Mouse (Mus musculus): ENCODE measurements around the gene Zfp987. TPM values are rescaled to one million over a fixed set of nuclear protein-coding genes. Genes with fewer than 3 reads are reported as not detected.
A peak's percentile ranks its signal among the peaks of the same experiment; 100 is the strongest.
"Not testable (repeated sequence)": the region's sequence is repeated elsewhere in the genome, so short reads cannot be mapped to it uniquely, and the experiment has no call there.

The Zfp987 gene
- polyA plus RNA-seq, 2 experiments: 0.18 TPM; not detected in 1

- not testable (repeated sequence) for H3K4me3 ChIP-seq (replicated peaks; ENCODE audit: low read length); H3K27me3 ChIP-seq (ENCODE audit: control insufficient read depth, insufficient read depth, low read length); DNase-seq (ENCODE audit: low spot score); ATAC-seq (ENCODE audit: low FRiP score, low read depth); H3K4me2 ChIP-seq (replicated peaks; ENCODE audit: low read depth, low read length, severe bottlenecking); H3K4me1 ChIP-seq (ENCODE audit: control insufficient read depth, insufficient read depth, low read length); H3K27ac ChIP-seq (replicated peaks; ENCODE audit: low read depth, low read length); H3K36me3 ChIP-seq (ENCODE audit: control insufficient read depth, insufficient read depth, low read length); H3K9ac ChIP-seq (ENCODE audit: low read depth, low read length, severe bottlenecking)
- H3K9me3 ChIP-seq (ENCODE audit: control insufficient read depth, low read length): peaks cover 27% of the 10 kb centered on the region
- WGBS: 90% methylated on average over 12 of the region's 12 CpGs
Measured at GRCm38 (mm10) chr4:146062021-146062420, 35.1 kb upstream of the Zfp987 start.

- not testable (repeated sequence) for H3K36me3 ChIP-seq (ENCODE audit: control insufficient read depth, insufficient read depth, low read length); H3K27me3 ChIP-seq (ENCODE audit: control insufficient read depth, insufficient read depth, low read length); DNase-seq (ENCODE audit: low spot score); H3K27ac ChIP-seq (replicated peaks; ENCODE audit: low read depth, low read length); H3K9ac ChIP-seq (ENCODE audit: low read depth, low read length, severe bottlenecking); H3K4me3 ChIP-seq (replicated peaks; ENCODE audit: low read length); H3K4me2 ChIP-seq (replicated peaks; ENCODE audit: low read depth, low read length, severe bottlenecking); H3K4me1 ChIP-seq (ENCODE audit: control insufficient read depth, insufficient read depth, low read length); ATAC-seq (ENCODE audit: low FRiP score, low read depth)
- H3K9me3 ChIP-seq (ENCODE audit: control insufficient read depth, low read length): peaks cover 34% of the 10 kb centered on the region
- WGBS: 87% methylated on average over 6 of the region's 6 CpGs
Measured at GRCm38 (mm10) chr4:146063001-146063400, 34.1 kb upstream of the Zfp987 start.

GRCm38 (mm10) chr4:146063621-146064020, 33.5 kb upstream of the Zfp987 start:
- H3K27ac ChIP-seq (replicated peaks; ENCODE audit: low read depth, low read length); DNase-seq (ENCODE audit: low spot score); ATAC-seq (ENCODE audit: low FRiP score, low read depth); H3K27me3 ChIP-seq (ENCODE audit: control insufficient read depth, insufficient read depth, low read length); H3K4me3 ChIP-seq (replicated peaks; ENCODE audit: low read length); H3K4me2 ChIP-seq (replicated peaks; ENCODE audit: low read depth, low read length, severe bottlenecking); H3K4me1 ChIP-seq (ENCODE audit: control insufficient read depth, insufficient read depth, low read length); H3K9ac ChIP-seq (ENCODE audit: low read depth, low read length, severe bottlenecking); H3K36me3 ChIP-seq (ENCODE audit: control insufficient read depth, insufficient read depth, low read length): not testable (repeated sequence)
- peaks cover 33% of the 10 kb centered on the region for H3K9me3 ChIP-seq (ENCODE audit: control insufficient read depth, low read length)
- 88% methylated on average over 14 of the region's 15 CpGs for WGBS

GRCm38 (mm10) chr4:146064807-146065206, 32.3 kb upstream of the Zfp987 start:
- H3K36me3 ChIP-seq (ENCODE audit: control insufficient read depth, insufficient read depth, low read length); H3K27ac ChIP-seq (replicated peaks; ENCODE audit: low read depth, low read length); H3K4me1 ChIP-seq (ENCODE audit: control insufficient read depth, insufficient read depth, low read length); H3K9ac ChIP-seq (ENCODE audit: low read depth, low read length, severe bottlenecking); H3K4me3 ChIP-seq (replicated peaks; ENCODE audit: low read length); H3K27me3 ChIP-seq (ENCODE audit: control insufficient read depth, insufficient read depth, low read length); ATAC-seq (ENCODE audit: low FRiP score, low read depth); DNase-seq (ENCODE audit: low spot score); H3K4me2 ChIP-seq (replicated peaks; ENCODE audit: low read depth, low read length, severe bottlenecking): not testable (repeated sequence)
- 76% methylated on average over 4 of the region's 5 CpGs for WGBS
- H3K9me3 ChIP-seq (ENCODE audit: control insufficient read depth, low read length): peaks cover 24% of the 10 kb centered on the region

- not testable (repeated sequence) for ATAC-seq (ENCODE audit: low FRiP score, low read depth); H3K9ac ChIP-seq (ENCODE audit: low read depth, low read length, severe bottlenecking); DNase-seq (ENCODE audit: low spot score); H3K27ac ChIP-seq (replicated peaks; ENCODE audit: low read depth, low read length); H3K36me3 ChIP-seq (ENCODE audit: control insufficient read depth, insufficient read depth, low read length); H3K27me3 ChIP-seq (ENCODE audit: control insufficient read depth, insufficient read depth, low read length); H3K4me1 ChIP-seq (ENCODE audit: control insufficient read depth, insufficient read depth, low read length)
- Histone ChIP-seq H3K4me2 (replicated peaks; ENCODE audit: low read depth, low read length, severe bottlenecking) (peak overlapping the region; percentile 32; the same call in 1 of the 2 replicates), H3K9me3 (ENCODE audit: control insufficient read depth, low read length) (peaks cover 20% of the 10 kb centered on the region), H3K4me3 (replicated peaks; ENCODE audit: low read length) (peak overlapping the region; percentile 16; the same call in 1 of the 2 replicates)
- WGBS: 41% methylated on average over 37 of the region's 45 CpGs
Measured at GRCm38 (mm10) chr4:146066932-146067580, 30.0 kb upstream of the Zfp987 start.

GRCm38 (mm10) chr4:146067594-146067993, 29.5 kb upstream of the Zfp987 start:
- H3K27ac ChIP-seq (replicated peaks; ENCODE audit: low read depth, low read length); H3K9ac ChIP-seq (ENCODE audit: low read depth, low read length, severe bottlenecking); H3K4me1 ChIP-seq (ENCODE audit: control insufficient read depth, insufficient read depth, low read length); DNase-seq (ENCODE audit: low spot score); ATAC-seq (ENCODE audit: low FRiP score, low read depth); H3K36me3 ChIP-seq (ENCODE audit: control insufficient read depth, insufficient read depth, low read length); H3K27me3 ChIP-seq (ENCODE audit: control insufficient read depth, insufficient read depth, low read length): not testable (repeated sequence)
- peak overlapping the region; percentile 16 for H3K4me3 ChIP-seq (replicated peaks; ENCODE audit: low read length)
- H3K4me2 ChIP-seq (replicated peaks; ENCODE audit: low read depth, low read length, severe bottlenecking): peak overlapping the region; percentile 32; the same call in 1 of the 2 replicates
- H3K9me3 ChIP-seq (ENCODE audit: control insufficient read depth, low read length): peaks cover 20% of the 10 kb centered on the region
- WGBS: 18% methylated on average over 53 of the region's 55 CpGs

- H3K4me1 ChIP-seq (ENCODE audit: control insufficient read depth, insufficient read depth, low read length); H3K9me3 ChIP-seq (ENCODE audit: control insufficient read depth, low read length); H3K27ac ChIP-seq (replicated peaks; ENCODE audit: low read depth, low read length); H3K36me3 ChIP-seq (ENCODE audit: control insufficient read depth, insufficient read depth, low read length); ATAC-seq (ENCODE audit: low FRiP score, low read depth); H3K27me3 ChIP-seq (ENCODE audit: control insufficient read depth, insufficient read depth, low read length); H3K4me3 ChIP-seq (replicated peaks; ENCODE audit: low read length); DNase-seq (ENCODE audit: low spot score); H3K4me2 ChIP-seq (replicated peaks; ENCODE audit: low read depth, low read length, severe bottlenecking); H3K9ac ChIP-seq (ENCODE audit: low read depth, low read length, severe bottlenecking): not testable (repeated sequence)
- WGBS: 85% methylated on average over 5 of the region's 7 CpGs
Measured at GRCm38 (mm10) chr4:146073264-146073663, 23.8 kb upstream of the Zfp987 start.

GRCm38 (mm10) chr4:146101448-146101847, 4.3 kb downstream of the Zfp987 start:
- WGBS: 41% methylated on average over 3 of the region's 3 CpGs
- H3K27ac ChIP-seq (replicated peaks; ENCODE audit: low read depth, low read length); H3K4me3 ChIP-seq (replicated peaks; ENCODE audit: low read length); H3K4me1 ChIP-seq (ENCODE audit: control insufficient read depth, insufficient read depth, low read length); H3K36me3 ChIP-seq (ENCODE audit: control insufficient read depth, insufficient read depth, low read length); DNase-seq (ENCODE audit: low spot score); H3K4me2 ChIP-seq (replicated peaks; ENCODE audit: low read depth, low read length, severe bottlenecking); ATAC-seq (ENCODE audit: low FRiP score, low read depth); H3K27me3 ChIP-seq (ENCODE audit: control insufficient read depth, insufficient read depth, low read length); H3K9me3 ChIP-seq (ENCODE audit: control insufficient read depth, low read length); H3K9ac ChIP-seq (ENCODE audit: low read depth, low read length, severe bottlenecking): not testable (repeated sequence)
